Mouse (Mus musculus): ENCODE data around the gene Tmem119.

- no peak for TF ChIP-seq CTCF (IDR thresholded peaks at IDR 0.05)
- no peak for TF ChIP-seq EP300 (IDR thresholded peaks at IDR 0.05; ENCODE audit: insufficient read depth, low read depth, low read length)
- TF ChIP-seq POLR2A (IDR thresholded peaks at IDR 0.05; ENCODE audit: insufficient read depth, low read depth, low read length) = no peak
Observed at GRCm38 (mm10) chr5:113782624-113783023, 17.7 kb downstream of the Tmem119 start.
